Mouse (Mus musculus): ENCODE results near the gene Gcnt2.

DNA sequence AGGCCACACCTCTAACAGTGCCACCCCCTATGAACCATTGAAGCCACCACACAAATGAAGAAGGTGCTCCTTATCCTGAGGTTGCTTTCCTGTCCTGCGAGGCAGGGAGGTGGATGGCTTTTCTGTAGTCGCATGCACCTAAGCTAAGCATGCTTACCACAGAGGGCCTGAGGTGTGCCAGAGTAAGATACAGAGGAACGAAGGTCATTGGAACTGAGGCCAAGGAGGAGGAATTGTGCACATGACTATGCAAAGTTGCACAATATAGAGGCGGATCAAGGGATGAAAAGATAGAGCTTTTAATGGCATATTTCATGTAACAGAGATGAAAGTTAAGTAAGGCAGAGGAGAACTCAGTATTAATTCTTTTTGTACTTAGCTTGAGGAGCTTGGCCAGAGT is 146.7 kb downstream of the Gcnt2 start:
- no peak for TF ChIP-seq CTCF (IDR thresholded peaks at IDR 0.05; ENCODE audit: low read depth)
- TF ChIP-seq EP300 (IDR thresholded peaks at IDR 0.05; ENCODE audit: low read depth): no peak
